Mouse (Mus musculus) forebrain, embryonic 12.5 days (tissue): ENCODE results near the gene Hs6st1. TPM values are rescaled to one million over a fixed set of nuclear protein-coding genes. Genes with fewer than 3 reads are reported as not detected.
A peak's percentile ranks its signal among the peaks of the same experiment; 100 is the strongest.

Source experiments
- ATAC-seq: fragments of 200-750 bp; cut with Nextera tagmentation; 2 replicates; pipeline ENCODE4 v1.8.0; 2017; ENCODE audit warnings: moderate TSS enrichment; ENCODE audit not compliant: low FRiP score
- H3K27ac ChIP-seq: fragments of 300-500 bp; sonication (generic); 2 replicates; pipeline ENCODE4 v1.5.1; 2016; ENCODE audit warnings: mild to moderate bottlenecking
- H3K27me3 ChIP-seq: fragments of 300-500 bp; sonication (generic); 2 replicates; pipeline ENCODE4 v1.6.1; 2016; ENCODE audit warnings: mild to moderate bottlenecking
- H3K36me3 ChIP-seq: fragments of 300-500 bp; sonication (generic); replicated peaks from 2 replicates; pipeline ENCODE4 v1.6.1; 2016; ENCODE audit warnings: mild to moderate bottlenecking
- H3K4me1 ChIP-seq: fragments of 300-500 bp; sonication (generic); 2 replicates; pipeline ENCODE4 v1.6.1; 2016
- H3K4me2 ChIP-seq: fragments of 300-500 bp; sonication (generic); 2 replicates; pipeline ENCODE4 v1.6.1; 2016; ENCODE audit warnings: mild to moderate bottlenecking, moderate library complexity
- H3K4me3 ChIP-seq: fragments of 300-500 bp; sonication (generic); replicated peaks from 2 replicates; pipeline ENCODE4 v1.5.1; 2016; ENCODE audit warnings: mild to moderate bottlenecking
- H3K9ac ChIP-seq: fragments of 300-500 bp; sonication (generic); 2 replicates; pipeline ENCODE4 v1.6.1; 2016; ENCODE audit warnings: mild to moderate bottlenecking
- H3K9me3 ChIP-seq: fragments of 300-500 bp; sonication (generic); 2 replicates; pipeline ENCODE4 v1.6.1; 2016
- WGBS: fragments of 180-500 bp; shearing (Covaris S2); methylation state at CpG from one replicate; pipeline ENCODE4 v1.1.7; 2016; 5-methylcytosine and 5-hydroxymethylcytosine counted together
- polyA plus RNA-seq: library from polyadenylated mRNA; unstranded; fragments of >200 nt; fragmentation: Nextera tagmentation; extraction: Ambion mirVana; gene quantifications from 2 replicates; pipeline ENCODE4 v1.2.1, GENCODE M21; 2016

Hs6st1 gene
- polyA plus RNA-seq, 1 experiment from 2014 or later = 8.4 TPM

GRCm38 (mm10) chr1:36067201-36067600, 999 bp upstream of the Hs6st1 start:
- H3K36me3 ChIP-seq = no peaks in the 10 kb centered on the region
- H3K27me3 ChIP-seq = peaks cover 31% of the 10 kb centered on the region
- H3K4me1 ChIP-seq = peaks cover 73% of the 10 kb centered on the region
- WGBS = 71% methylated on average over 4 of the region's 4 CpGs
- H3K9me3 ChIP-seq = no peaks in the 10 kb centered on the region
- no peak for ATAC-seq
- no peak overlapping the region for H3K9ac ChIP-seq
- no peak overlapping the region for H3K4me2 ChIP-seq
- H3K27ac ChIP-seq = no peak overlapping the region
- H3K4me3 ChIP-seq = no peak overlapping the region

GRCm38 (mm10) chr1:36067611-36068010, 589 bp upstream of the Hs6st1 start:
- peak overlapping the region; percentile 85 for H3K9ac ChIP-seq
- H3K9me3 ChIP-seq = no peaks in the 10 kb centered on the region
- H3K4me2 ChIP-seq = peak overlapping the region; percentile 97
- 25% methylated on average over 12 of the region's 12 CpGs for WGBS
- H3K27ac ChIP-seq = no peak overlapping the region
- ATAC-seq = 0 out of 2 replicates have a peak, but pooled peaks have one; percentile 0
- peaks cover 73% of the 10 kb centered on the region for H3K4me1 ChIP-seq
- no peaks in the 10 kb centered on the region for H3K36me3 ChIP-seq
- H3K27me3 ChIP-seq = peaks cover 28% of the 10 kb centered on the region
- peak overlapping the region; percentile 75 for H3K4me3 ChIP-seq

DNA sequence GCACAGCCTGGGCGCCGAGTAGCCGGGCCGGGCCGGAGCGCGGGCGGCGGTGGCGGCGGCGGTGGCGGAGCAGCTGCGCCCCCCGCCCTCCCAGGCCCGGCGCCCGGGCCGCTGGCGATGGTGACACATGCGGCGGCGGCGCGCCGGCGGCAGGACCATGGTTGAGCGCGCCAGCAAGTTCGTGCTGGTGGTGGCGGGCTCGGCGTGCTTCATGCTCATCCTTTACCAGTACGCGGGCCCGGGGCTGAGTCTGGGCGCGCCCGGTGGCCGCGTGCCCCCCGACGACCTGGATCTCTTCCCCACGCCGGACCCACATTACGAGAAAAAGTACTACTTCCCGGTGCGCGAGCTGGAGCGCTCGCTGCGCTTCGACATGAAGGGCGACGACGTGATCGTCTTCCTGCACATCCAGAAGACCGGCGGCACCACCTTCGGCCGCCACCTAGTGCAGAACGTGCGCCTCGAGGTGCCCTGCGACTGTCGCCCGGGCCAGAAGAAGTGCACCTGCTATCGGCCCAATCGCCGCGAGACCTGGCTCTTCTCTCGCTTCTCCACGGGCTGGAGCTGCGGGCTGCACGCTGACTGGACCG, 426 bp downstream of the Hs6st1 start:
- Histone ChIP-seq H3K4me3 (peak overlapping the region; percentile 75), H3K36me3 (no peaks in the 10 kb centered on the region), H3K9me3 (no peaks in the 10 kb centered on the region), H3K4me2 (peak overlapping the region; percentile 97), H3K27me3 (peaks cover 19% of the 10 kb centered on the region), H3K9ac (peak overlapping the region; percentile 85), H3K27ac (peak overlapping the region; percentile 74), H3K4me1 (peaks cover 72% of the 10 kb centered on the region)
- ATAC-seq = peak; percentile 67
- WGBS = under 1% methylated on average over 71 of the region's 76 CpGs

GRCm38 (mm10) chr1:36069291-36069771, 1.1 kb downstream of the Hs6st1 start:
- Histone ChIP-seq H3K4me3 (peak overlapping the region; percentile 75), H3K4me2 (peak overlapping the region; percentile 97), H3K36me3 (no peaks in the 10 kb centered on the region), H3K4me1 (peaks cover 68% of the 10 kb centered on the region), H3K9me3 (no peaks in the 10 kb centered on the region), H3K9ac (peak overlapping the region; percentile 85), H3K27me3 (peaks cover 12% of the 10 kb centered on the region), H3K27ac (no peak overlapping the region)
- under 1% methylated on average over 13 of the region's 13 CpGs for WGBS
- ATAC-seq = no peak

DNA sequence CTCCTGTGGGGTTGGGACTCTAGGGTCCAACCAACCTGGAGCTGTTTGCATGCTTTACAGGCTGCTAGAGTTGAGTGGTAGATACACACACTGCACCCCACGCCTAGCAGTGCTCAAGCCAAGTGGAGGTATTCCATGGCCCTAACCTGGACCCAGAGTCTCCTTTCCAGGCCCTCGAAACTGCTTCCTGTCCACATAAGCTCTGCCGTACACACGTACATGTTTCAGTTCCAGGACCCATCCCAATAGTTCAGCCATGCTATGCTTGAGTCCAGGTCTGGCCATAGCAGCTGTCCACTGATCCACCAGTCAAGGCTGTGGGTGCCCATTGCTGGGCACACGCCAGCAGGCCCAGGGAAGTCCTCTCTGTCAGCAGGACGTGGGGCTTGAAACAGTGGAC, 2.0 kb downstream of the Hs6st1 start:
- H3K36me3 ChIP-seq = 0 out of 2 replicates have a peak, but pooled peaks cover 4% of the 10 kb centered on the region
- H3K9me3 ChIP-seq = no peaks in the 10 kb centered on the region
- no peak overlapping the region for H3K27ac ChIP-seq
- peak overlapping the region; percentile 97 for H3K4me2 ChIP-seq
- no peak for ATAC-seq
- peaks cover 12% of the 10 kb centered on the region for H3K27me3 ChIP-seq
- 51% methylated on average over 6 of the region's 6 CpGs for WGBS
- peak overlapping the region; percentile 75 for H3K4me3 ChIP-seq
- H3K4me1 ChIP-seq = peaks cover 67% of the 10 kb centered on the region
- H3K9ac ChIP-seq = peak overlapping the region; percentile 85

GRCm38 (mm10) chr1:36070740-36071139, 2.5 kb downstream of the Hs6st1 start:
- no peak overlapping the region for H3K27ac ChIP-seq
- no peak for ATAC-seq
- H3K9me3 ChIP-seq = no peaks in the 10 kb centered on the region
- 47% methylated on average over 3 of the region's 3 CpGs for WGBS
- H3K4me3 ChIP-seq = peak overlapping the region; percentile 75
- peak overlapping the region; percentile 97 for H3K4me2 ChIP-seq
- peaks cover 12% of the 10 kb centered on the region for H3K27me3 ChIP-seq
- H3K9ac ChIP-seq = peak overlapping the region; percentile 85
- H3K36me3 ChIP-seq = 0 out of 2 replicates have a peak, but pooled peaks cover 4% of the 10 kb centered on the region
- H3K4me1 ChIP-seq = peaks cover 65% of the 10 kb centered on the region

GRCm38 (mm10) chr1:36071176-36071575, 3.0 kb downstream of the Hs6st1 start:
- Histone ChIP-seq H3K4me2 (peak overlapping the region; percentile 97), H3K9me3 (no peaks in the 10 kb centered on the region), H3K9ac (no peak overlapping the region), H3K27ac (no peak overlapping the region), H3K4me3 (peak overlapping the region; percentile 75; the same call in 1 of the 2 replicates), H3K4me1 (peaks cover 67% of the 10 kb centered on the region), H3K27me3 (peaks cover 8% of the 10 kb centered on the region), H3K36me3 (0 out of 2 replicates have a peak, but pooled peaks cover 4% of the 10 kb centered on the region)
- no peak for ATAC-seq
- WGBS = 79% methylated on average over 7 of the region's 7 CpGs

- no peak overlapping the region for H3K27ac ChIP-seq
- no peak overlapping the region for H3K9ac ChIP-seq
- H3K9me3 ChIP-seq = no peaks in the 10 kb centered on the region
- peaks cover 3% of the 10 kb centered on the region for H3K27me3 ChIP-seq
- peaks cover 72% of the 10 kb centered on the region for H3K4me1 ChIP-seq
- no peak for ATAC-seq
- peak overlapping the region; percentile 97 for H3K4me2 ChIP-seq
- 0 out of 2 replicates have a peak, but pooled peaks cover 4% of the 10 kb centered on the region for H3K36me3 ChIP-seq
- WGBS = 93% methylated on average over 3 of the region's 3 CpGs
- no peak overlapping the region for H3K4me3 ChIP-seq
These were observed 3.4 kb downstream of the Hs6st1 start for GRCm38 (mm10) chr1:36071611-36072010.

GRCm38 (mm10) chr1:36072588-36073556, 4.7 kb downstream of the Hs6st1 start:
- H3K9ac ChIP-seq = no peak overlapping the region

GRCm38 (mm10) chr1:36073566-36073965, 5.4 kb downstream of the Hs6st1 start:
- Histone ChIP-seq H3K4me2 (no peak overlapping the region), H3K4me1 (peaks cover 82% of the 10 kb centered on the region)
- WGBS = 87% methylated on average over 8 of the region's 8 CpGs

More at GRCm38 (mm10) chr1:36072588-36073556, 4.7 kb downstream of the Hs6st1 start:
- peak overlapping the region; percentile 27 for H3K4me2 ChIP-seq
- no peak for ATAC-seq
- H3K27ac ChIP-seq = no peak overlapping the region
- H3K27me3 ChIP-seq = no peaks in the 10 kb centered on the region
- peaks cover 81% of the 10 kb centered on the region for H3K4me1 ChIP-seq
- H3K36me3 ChIP-seq = peaks cover 4% of the 10 kb centered on the region; the same call in 1 of the 2 replicates
- no peaks in the 10 kb centered on the region for H3K9me3 ChIP-seq
- H3K4me3 ChIP-seq = 0 out of 2 replicates have a peak overlapping the region, but pooled peaks have one; percentile 4
- 70% methylated on average over 11 of the region's 11 CpGs for WGBS

GRCm38 (mm10) chr1:36074197-36074596, 6.0 kb downstream of the Hs6st1 start:
- Histone ChIP-seq H3K9me3 (no peaks in the 10 kb centered on the region), H3K9ac (no peak overlapping the region), H3K4me1 (peaks cover 80% of the 10 kb centered on the region), H3K36me3 (peaks cover 9% of the 10 kb centered on the region; the same call in 1 of the 2 replicates), H3K27me3 (no peaks in the 10 kb centered on the region), H3K4me2 (no peak overlapping the region), H3K27ac (no peak overlapping the region), H3K4me3 (no peak overlapping the region)
- no peak for ATAC-seq
- WGBS = 91% methylated on average over 5 of the region's 5 CpGs

More at GRCm38 (mm10) chr1:36073566-36073965, 5.4 kb downstream of the Hs6st1 start:
- Histone ChIP-seq H3K9ac (no peak overlapping the region), H3K36me3 (peaks cover 9% of the 10 kb centered on the region; the same call in 1 of the 2 replicates), H3K27me3 (no peaks in the 10 kb centered on the region), H3K9me3 (no peaks in the 10 kb centered on the region), H3K27ac (no peak overlapping the region), H3K4me3 (no peak overlapping the region)
- no peak for ATAC-seq

DNA sequence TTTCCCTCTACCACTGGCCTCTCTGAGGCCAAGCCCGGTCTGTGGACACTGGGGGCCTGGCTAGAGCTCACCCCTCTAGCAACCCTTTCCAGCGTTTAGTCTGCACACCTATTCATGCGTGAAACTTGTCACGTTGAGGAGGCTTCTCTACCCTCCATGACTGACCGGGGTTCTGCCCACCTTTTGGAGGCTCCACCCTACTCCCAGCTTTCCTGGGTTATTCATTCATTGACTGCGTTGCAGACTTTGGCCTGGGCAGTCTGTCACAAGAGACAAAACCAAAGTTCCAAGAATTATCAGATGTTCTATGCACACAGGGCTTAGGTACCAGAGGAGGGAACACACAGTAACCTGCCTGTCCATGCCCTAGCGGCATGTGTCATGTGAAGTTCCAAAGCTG, 6.8 kb downstream of the Hs6st1 start:
- H3K9ac ChIP-seq = no peak overlapping the region
- ATAC-seq = no peak
- H3K4me3 ChIP-seq = no peak overlapping the region
- H3K27ac ChIP-seq = no peak overlapping the region
- H3K4me1 ChIP-seq = peaks cover 72% of the 10 kb centered on the region
- no peaks in the 10 kb centered on the region for H3K9me3 ChIP-seq
- H3K27me3 ChIP-seq = no peaks in the 10 kb centered on the region
- 85% methylated on average over 7 of the region's 7 CpGs for WGBS
- H3K36me3 ChIP-seq = peaks cover 15% of the 10 kb centered on the region
- no peak overlapping the region for H3K4me2 ChIP-seq
